In the genomic region with DNA sequence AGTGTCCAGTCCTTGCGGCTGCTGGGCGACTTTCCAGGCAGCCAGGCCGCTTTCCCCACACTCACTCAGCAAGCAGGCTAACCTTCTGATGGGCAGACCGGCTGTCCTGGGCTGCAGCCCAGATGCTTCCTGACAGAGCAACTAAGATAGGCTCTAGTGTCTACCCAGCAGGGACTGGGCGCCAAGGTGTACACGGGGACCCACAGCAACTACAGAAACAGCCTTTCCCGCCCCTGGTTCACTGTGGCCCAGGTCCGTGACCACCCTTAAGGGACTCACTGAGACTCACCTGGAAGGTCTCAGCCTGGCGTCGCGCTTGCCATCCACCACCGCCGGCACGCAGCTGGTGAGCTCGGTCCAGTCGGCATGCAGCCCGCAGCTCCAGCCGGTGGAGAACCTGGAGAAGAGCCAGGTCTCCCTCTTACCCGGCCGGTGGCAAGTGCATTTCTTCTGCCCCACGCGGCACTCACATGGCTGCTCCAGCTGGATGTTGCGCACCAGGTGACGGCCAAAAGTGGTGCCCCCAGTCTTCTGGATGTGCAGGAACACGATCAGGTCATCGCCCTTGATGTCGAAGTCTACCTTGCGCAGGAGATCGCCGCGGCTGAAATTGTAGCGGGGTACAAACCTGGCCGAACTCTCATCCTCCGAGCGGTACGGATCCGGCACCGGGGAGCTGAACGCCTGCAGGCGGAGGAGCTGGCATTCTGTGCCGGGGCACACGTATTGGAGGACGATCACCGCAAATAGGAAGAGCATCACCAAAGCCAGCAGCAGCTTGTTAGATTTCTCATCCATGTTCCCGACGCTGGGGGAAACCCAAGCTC, we compare ENCODE assay signal across 8 mouse cellular contexts. TPM values are rescaled to one million over a fixed set of nuclear protein-coding genes. Genes with fewer than 3 reads are reported as not detected.
A peak's percentile ranks its signal among the peaks of the same experiment; 100 is the strongest.
DNase-seq lines count a peak whose midpoint lies in the region; ATAC-seq and TF ChIP-seq lines count a peak whose summit lies in the region.

No protein-coding gene starts in this region.

- no peak for TF ChIP-seq CTCF in kidney, postnatal 0 days (IDR thresholded peaks at IDR 0.05; ENCODE audit: low read depth)

- peaks cover 8% of the 10 kb centered on the region; the same call in 1 of the 2 replicates for H3K27me3 ChIP-seq in heart, embryonic 11.5 days (ENCODE audit: control insufficient read depth, insufficient read depth, low read length)
- H3K27me3 ChIP-seq in kidney, postnatal 0 days (ENCODE audit: insufficient read depth, low read length) = no peaks in the 10 kb centered on the region
- peaks cover 61% of the 10 kb centered on the region for H3K27me3 ChIP-seq in liver, embryonic 15.5 days

- H3K4me3 ChIP-seq in heart, embryonic 11.5 days (ENCODE audit: low read depth, low read length) = peak overlapping the region; percentile 54
- peak overlapping the region; percentile 45 for H3K4me3 ChIP-seq in kidney, postnatal 0 days (replicated peaks; ENCODE audit: low read depth, low read length)
- H3K4me3 ChIP-seq in liver, embryonic 15.5 days (replicated peaks) = peak overlapping the region; percentile 27; the same call in 1 of the 2 replicates

- WGBS in heart, embryonic 11.5 days (ENCODE audit: insufficient replicate concordance) = 20% methylated on average over 46 of the region's 46 CpGs
- 34% methylated on average over 46 of the region's 46 CpGs for WGBS in kidney, postnatal 0 days
- 29% methylated on average over 46 of the region's 46 CpGs for WGBS in liver, embryonic 15.5 days (ENCODE audit: insufficient replicate concordance)

- H3K27ac ChIP-seq in heart, embryonic 11.5 days (ENCODE audit: low read depth, low read length) = no peak overlapping the region
- no peak overlapping the region for H3K27ac ChIP-seq in kidney, postnatal 0 days
- no peak overlapping the region for H3K27ac ChIP-seq in liver, embryonic 15.5 days (replicated peaks)

- peak; percentile 1 for DNase-seq in thymus, postnatal 14 days
- DNase-seq in thymus, postnatal 36 days = no peak
- DNase-seq in embryo, embryonic 10 days (ENCODE audit: low spot score) = peak; percentile 9
- DNase-seq in kidney, postnatal 0 days (ENCODE audit: low spot score) = peak; percentile 11
- DNase-seq in right cerebral cortex, postnatal 25 days = peak; percentile 33

- ATAC-seq in heart, embryonic 11.5 days (replicated peaks; ENCODE audit: insufficient number of reproducible peaks, low FRiP score, low TSS enrichment) = no peak
- no peak for ATAC-seq in kidney, postnatal 0 days (replicated peaks; ENCODE audit: low FRiP score, low read depth)
- ATAC-seq in liver, embryonic 15.5 days (ENCODE audit: insufficient read depth) = no peak
- ATAC-seq in erythroid progenitor cell, adult 5-6 weeks (replicated peaks; ENCODE audit: low FRiP score, poor library complexity, severe bottlenecking) = no peak

- peak overlapping the region; percentile 76 for H3K4me2 ChIP-seq in heart, embryonic 11.5 days
- peak overlapping the region; percentile 75 for H3K4me2 ChIP-seq in kidney, postnatal 0 days (ENCODE audit: low read length)
- peak overlapping the region; percentile 51 for H3K4me2 ChIP-seq in liver, embryonic 15.5 days

- H3K9ac ChIP-seq in heart, embryonic 11.5 days (ENCODE audit: low read depth, low read length) = peak overlapping the region; percentile 68
- H3K9ac ChIP-seq in kidney, postnatal 0 days (ENCODE audit: low read depth, low read length) = 0 out of 2 replicates have a peak overlapping the region, but pooled peaks have one; percentile 8
- no peak overlapping the region for H3K9ac ChIP-seq in liver, embryonic 15.5 days

- H3K4me1 ChIP-seq in heart, embryonic 11.5 days (ENCODE audit: control insufficient read depth, insufficient read depth, low read length) = no peaks in the 10 kb centered on the region
- no peaks in the 10 kb centered on the region for H3K4me1 ChIP-seq in kidney, postnatal 0 days (replicated peaks; ENCODE audit: insufficient read depth, low read length)
- H3K4me1 ChIP-seq in liver, embryonic 15.5 days (replicated peaks) = no peaks in the 10 kb centered on the region

- no peaks in the 10 kb centered on the region for H3K9me3 ChIP-seq in heart, embryonic 11.5 days (replicated peaks; ENCODE audit: control insufficient read depth, low read length)
- no peaks in the 10 kb centered on the region for H3K9me3 ChIP-seq in kidney, postnatal 0 days (replicated peaks; ENCODE audit: low read length)
- no peaks in the 10 kb centered on the region for H3K9me3 ChIP-seq in liver, embryonic 15.5 days (replicated peaks)

- H3K36me3 ChIP-seq in heart, embryonic 11.5 days (ENCODE audit: control insufficient read depth, insufficient read depth, low read length) = no peaks in the 10 kb centered on the region
- no peaks in the 10 kb centered on the region for H3K36me3 ChIP-seq in kidney, postnatal 0 days (ENCODE audit: insufficient read depth, low read length)
- no peaks in the 10 kb centered on the region for H3K36me3 ChIP-seq in liver, embryonic 15.5 days (replicated peaks)

RNA-seq across cellular contexts. Expression of gene Hs6st2, which starts 1.8 kb away (rescaled TPM):
- polyA plus RNA-seq in heart, embryonic 11.5 days (2014; fragmentation: Nextera tagmentation; extraction: Ambion mirVana) = 23.9 and 24.2 TPM in 2 replicates
- 12.2 and 12.8 TPM in 2 replicates for polyA plus RNA-seq in kidney, postnatal 0 days (2015; fragmentation: Nextera tagmentation; extraction: Ambion mirVana)
- 0.82 and 1.3 TPM in 2 replicates for polyA plus RNA-seq in liver, embryonic 15.5 days (2015; fragmentation: Nextera tagmentation; extraction: Ambion mirVana)
- not detected in 2 replicates for total RNA-seq in erythroid progenitor cell, adult 5-6 weeks (2015; ENCODE audit: low replicate concordance)
- not detected in 2 replicates for total RNA-seq in erythroid progenitor cell, adult 5-6 weeks (2017; ENCODE audit: low replicate concordance)

Comparison
In these comparisons a context has a peak if more than half of its experiments do, and no peak if none do; other contexts are left out.
1. DNase-seq: peak in thymus, postnatal 14 days (single experiment), embryo, embryonic 10 days (single experiment), kidney, postnatal 0 days (single experiment) and right cerebral cortex, postnatal 25 days (single experiment); none in thymus, postnatal 36 days (0 of 2).
2. Peak in every context shown above with its lines, with median percentiles within 50 percentile points of each other: H3K4me2 ChIP-seq and H3K4me3 ChIP-seq.